Mouse (Mus musculus) liver, adult 2 months (tissue): ENCODE measurements around the gene Scml4. TPM values are rescaled to one million over a fixed set of nuclear protein-coding genes. Genes with fewer than 3 reads are reported as not detected.

Source experiments
- DNase-seq: peaks from one replicate; pipeline ENCODE4 v3.0.0-alpha.2; 2011; ENCODE audit warnings: low read depth, low spot score; ENCODE audit errors: extremely low read depth
- H3K27ac ChIP-seq: fragments of 200-500 bp; replicated peaks from 2 replicates; pipeline ENCODE4 v1.5.1; 2012; ENCODE audit warnings: low read depth, mild to moderate bottlenecking, control low read depth, inconsistent platforms, low read length; ENCODE audit not compliant: insufficient read depth
- H3K27me3 ChIP-seq: fragments of 200-500 bp; 2 replicates; pipeline ENCODE4 v1.6.1; 2012; ENCODE audit warnings: mild to moderate bottlenecking, moderate library complexity, low read length, inconsistent platforms; ENCODE audit not compliant: control insufficient read depth, insufficient read depth
- H3K36me3 ChIP-seq: fragments of 200-500 bp; 2 replicates; pipeline ENCODE4 v1.6.1; 2012; ENCODE audit warnings: low read length, inconsistent platforms; ENCODE audit not compliant: control insufficient read depth, insufficient read depth
- H3K4me1 ChIP-seq: fragments of 200-500 bp; 2 replicates; pipeline ENCODE4 v1.6.1; 2011; ENCODE audit warnings: low read length; ENCODE audit not compliant: control insufficient read depth, insufficient read depth
- H3K4me3 ChIP-seq: fragments of 200-500 bp; 2 replicates; pipeline ENCODE4 v1.5.1; 2011; ENCODE audit warnings: low read depth, mild to moderate bottlenecking, control low read depth, low read length, moderate library complexity; ENCODE audit not compliant: insufficient read depth
- H3K79me2 ChIP-seq: fragments of 200-500 bp; 2 replicates; pipeline ENCODE4 v1.6.1; 2012; ENCODE audit warnings: inconsistent platforms, mild to moderate bottlenecking, low read length, moderate library complexity; ENCODE audit not compliant: control insufficient read depth, insufficient read depth
- H3K9ac ChIP-seq: fragments of 200-500 bp; 2 replicates; pipeline ENCODE4 v1.6.1; 2012; ENCODE audit warnings: low read depth, mild to moderate bottlenecking, control low read depth, inconsistent platforms, low read length
- CTCF ChIP-seq: fragments of 200-500 bp; IDR thresholded peaks from 2 replicates; pipeline ENCODE4 v1.5.1; 2011; ENCODE audit warnings: low read depth, low read length, control low read depth
- POLR2A ChIP-seq: fragments of 200-500 bp; IDR thresholded peaks from 2 replicates; pipeline ENCODE4 v1.6.1; 2011; ENCODE audit warnings: low read length, control low read depth; ENCODE audit not compliant: insufficient read depth; ENCODE audit errors: extremely low read depth
- WGBS: fragments of 180-500 bp; shearing (Covaris S2); methylation state at CpG from one replicate; pipeline ENCODE4 v1.1.7; 2018; 5-methylcytosine and 5-hydroxymethylcytosine counted together
- polyA plus RNA-seq: library from polyadenylated mRNA; depleted of rRNA; stranded (reverse); fragments of >200 nt; gene quantifications from 2 replicates; pipeline ENCODE4 v1.2.3, GENCODE M21; 2012
- total RNA-seq: library from RNA; depleted of rRNA; stranded (reverse); fragments of >200 nt; gene quantifications from 2 replicates; pipeline ENCODE4 v1.2.3, GENCODE M21; 2014

Scml4 gene
- total and polyA plus RNA-seq, 2 experiments = 0.28 to 0.50 TPM

- H3K27me3 ChIP-seq = no peaks in the 10 kb centered on the region
- no peak overlapping the region for H3K4me3 ChIP-seq
- no peak overlapping the region for H3K9ac ChIP-seq
- H3K79me2 ChIP-seq = no peaks in the 10 kb centered on the region
- H3K4me1 ChIP-seq = no peaks in the 10 kb centered on the region
- H3K36me3 ChIP-seq = peaks cover 43% of the 10 kb centered on the region
- no peak for DNase-seq
- 97% methylated on average over 4 of the region's 4 CpGs for WGBS
- H3K27ac ChIP-seq = no peak overlapping the region
- TF ChIP-seq CTCF (no peak), POLR2A (no peak)
Measured at GRCm38 (mm10) chr10:42833871-42834727, 26.1 kb upstream of the Scml4 start.

- no peak for TF ChIP-seq POLR2A
- no peak for TF ChIP-seq CTCF
- no peaks in the 10 kb centered on the region for H3K79me2 ChIP-seq
- 88% methylated on average over 4 of the region's 4 CpGs for WGBS
Measured at GRCm38 (mm10) chr10:42838106-42838505, 22.1 kb upstream of the Scml4 start.

GRCm38 (mm10) chr10:42838736-42839135, 21.4 kb upstream of the Scml4 start:
- no peak overlapping the region for H3K27ac ChIP-seq
- H3K9ac ChIP-seq = no peak overlapping the region
- H3K79me2 ChIP-seq = no peaks in the 10 kb centered on the region
- DNase-seq = no peak
- 87% methylated on average over 2 of the region's 2 CpGs for WGBS
- no peak overlapping the region for H3K4me3 ChIP-seq
- H3K4me1 ChIP-seq = peaks cover 5% of the 10 kb centered on the region
- H3K36me3 ChIP-seq = peaks cover 14% of the 10 kb centered on the region; the same call in 1 of the 2 replicates
- no peaks in the 10 kb centered on the region for H3K27me3 ChIP-seq
- no peak for TF ChIP-seq POLR2A
- TF ChIP-seq CTCF = no peak

More at GRCm38 (mm10) chr10:42838106-42838505, 22.1 kb upstream of the Scml4 start:
- Histone ChIP-seq H3K9ac (no peak overlapping the region), H3K4me3 (no peak overlapping the region), H3K4me1 (no peaks in the 10 kb centered on the region; the same call in 1 of the 2 replicates), H3K27me3 (no peaks in the 10 kb centered on the region), H3K27ac (no peak overlapping the region), H3K36me3 (peaks cover 15% of the 10 kb centered on the region; the same call in 1 of the 2 replicates)
- DNase-seq = no peak

GRCm38 (mm10) chr10:42840036-42840435, 20.1 kb upstream of the Scml4 start:
- 95% methylated on average over 11 of the region's 11 CpGs for WGBS

GRCm38 (mm10) chr10:42841531-42842195, 18.5 kb upstream of the Scml4 start:
- WGBS = 67% methylated on average over 16 of the region's 16 CpGs
- H3K79me2 ChIP-seq = no peaks in the 10 kb centered on the region
- TF ChIP-seq POLR2A (no peak), CTCF (peak; percentile 84)
- no peak overlapping the region for H3K4me3 ChIP-seq
- no peak overlapping the region for H3K27ac ChIP-seq
- H3K36me3 ChIP-seq = no peaks in the 10 kb centered on the region
- H3K9ac ChIP-seq = no peak overlapping the region
- peaks cover 5% of the 10 kb centered on the region for H3K4me1 ChIP-seq
- no peak for DNase-seq
- no peaks in the 10 kb centered on the region for H3K27me3 ChIP-seq

More at GRCm38 (mm10) chr10:42840036-42840435, 20.1 kb upstream of the Scml4 start:
- Histone ChIP-seq H3K27me3 (no peaks in the 10 kb centered on the region), H3K9ac (no peak overlapping the region), H3K27ac (no peak overlapping the region), H3K36me3 (0 out of 2 replicates have a peak, but pooled peaks cover 2% of the 10 kb centered on the region), H3K4me1 (peaks cover 5% of the 10 kb centered on the region), H3K79me2 (no peaks in the 10 kb centered on the region), H3K4me3 (no peak overlapping the region)
- TF ChIP-seq CTCF = no peak
- no peak for TF ChIP-seq POLR2A
- no peak for DNase-seq
